Mouse (Mus musculus) adrenal gland, adult 8-10 months (tissue): ENCODE results near the gene 4930469K13Rik. TPM values are rescaled to one million over a fixed set of nuclear protein-coding genes. Genes with fewer than 3 reads are reported as not detected.
"Not testable (repeated sequence)": the region's sequence is repeated elsewhere in the genome, so short reads cannot be mapped to it uniquely, and the experiment has no call there.

Source experiments
- DNase-seq: peaks from one replicate; pipeline ENCODE4 v3.0.0; 2022
- total RNA-seq, 4 experiments: library from RNA; stranded (reverse); gene quantifications; 2 replicates each; pipeline ENCODE4 v1.2.4; 2022

The 4930469K13Rik gene
- not detected for total RNA-seq

DNA sequence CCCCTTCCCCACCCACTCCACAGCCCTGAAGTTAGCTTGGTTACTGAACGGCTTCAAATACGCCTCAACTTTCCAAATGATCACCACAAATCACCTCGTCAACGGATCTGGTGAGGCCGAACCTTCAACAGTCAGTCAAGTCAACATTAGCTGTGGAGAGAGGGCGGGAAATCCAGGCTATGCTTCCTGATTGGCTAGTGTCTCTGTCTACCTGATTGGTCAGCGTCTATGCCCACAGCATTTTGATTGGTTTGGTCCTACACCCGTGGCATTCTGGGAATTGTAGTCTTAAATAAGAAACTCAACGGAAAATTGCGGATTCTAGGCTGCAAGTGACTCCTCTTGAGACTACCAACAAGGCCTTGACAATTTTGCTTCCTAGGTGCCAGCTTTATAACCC is at the start of gene 4930469K13Rik:
Gene 4930469K13Rik, minus strand, starts transcription at position 133 of the 400 bp plus-strand sequence.
- no peak for DNase-seq

DNA sequence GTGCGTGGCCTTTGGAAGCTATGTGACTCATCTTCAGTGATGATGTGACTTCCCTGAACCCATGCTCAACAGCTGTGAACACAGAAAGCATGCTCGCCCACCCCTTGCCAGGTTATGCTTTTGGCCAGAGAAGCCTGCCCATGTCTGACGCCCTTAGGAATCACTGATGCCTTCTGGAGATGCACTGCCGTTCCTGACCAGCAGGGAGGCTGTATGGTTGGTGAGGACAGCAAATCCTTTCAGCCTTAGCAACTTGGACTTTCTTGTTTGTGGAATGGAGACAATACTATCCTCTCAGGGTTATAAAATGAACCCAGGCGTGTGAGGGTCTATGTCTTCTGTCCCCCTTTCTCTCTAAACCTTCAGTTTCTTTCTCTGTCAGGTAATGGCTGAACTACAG is 48.6 kb upstream of the 4930469K13Rik start:
- no peak for DNase-seq

DNA sequence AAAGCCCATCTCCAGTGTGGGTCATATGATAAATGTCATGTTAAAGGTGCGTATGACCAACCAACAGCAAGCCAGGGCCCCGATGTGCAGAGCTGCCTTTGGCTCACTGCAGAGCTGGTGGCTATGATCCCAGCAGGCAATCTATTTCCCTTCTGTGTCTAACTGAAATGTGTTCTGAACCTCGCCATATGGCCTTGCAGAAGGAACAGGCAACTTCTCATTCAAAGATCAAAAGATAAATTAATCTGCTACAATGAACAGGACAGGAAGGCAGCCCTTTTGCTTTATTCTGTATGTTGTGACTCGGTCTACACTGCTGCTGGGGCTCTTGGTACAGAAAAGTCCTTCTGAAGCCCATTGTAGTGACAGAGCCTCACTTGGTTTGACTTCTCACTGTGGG is 46.1 kb upstream of the 4930469K13Rik start:
- DNase-seq: no peak

DNA sequence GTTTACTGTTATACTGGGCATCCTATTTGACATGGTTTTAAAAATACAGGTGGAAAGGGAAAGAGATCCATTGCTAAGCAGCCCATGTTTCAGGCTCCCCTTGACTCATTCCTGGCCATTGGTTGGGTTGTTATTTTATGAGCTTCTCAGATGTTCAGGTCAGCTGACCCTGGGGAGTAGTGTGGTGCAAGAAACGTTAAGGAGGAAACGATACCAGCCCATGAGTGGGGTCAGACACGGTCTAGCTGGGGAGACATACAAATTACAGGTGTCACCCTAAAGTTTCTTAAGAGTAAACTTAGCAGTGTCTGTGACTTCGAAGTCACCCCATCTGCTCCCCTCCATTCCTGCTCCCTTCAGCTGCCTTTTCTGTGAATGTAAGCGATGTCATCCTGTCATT is 45.6 kb upstream of the 4930469K13Rik start:
- no peak for DNase-seq

DNA sequence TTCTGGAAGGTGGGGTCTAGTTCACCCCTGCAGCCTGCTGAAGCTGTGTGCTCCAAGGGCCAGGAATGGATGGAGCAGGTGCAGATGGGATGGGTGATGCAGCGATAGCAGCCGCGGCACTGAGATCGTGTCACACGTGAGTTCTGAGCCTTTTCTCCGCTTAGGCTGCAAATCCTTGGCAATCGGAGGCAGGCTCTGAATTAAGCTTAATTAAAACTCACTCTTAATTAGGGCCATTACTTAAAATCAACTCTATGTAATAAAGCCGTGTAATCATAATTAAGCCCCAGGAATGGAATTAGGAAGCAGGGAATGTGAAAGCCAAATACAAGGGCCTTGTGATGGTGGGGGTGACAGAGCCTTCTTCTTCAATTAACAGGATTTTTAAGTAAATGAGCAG is 40.9 kb upstream of the 4930469K13Rik start:
- no peak for DNase-seq

DNA sequence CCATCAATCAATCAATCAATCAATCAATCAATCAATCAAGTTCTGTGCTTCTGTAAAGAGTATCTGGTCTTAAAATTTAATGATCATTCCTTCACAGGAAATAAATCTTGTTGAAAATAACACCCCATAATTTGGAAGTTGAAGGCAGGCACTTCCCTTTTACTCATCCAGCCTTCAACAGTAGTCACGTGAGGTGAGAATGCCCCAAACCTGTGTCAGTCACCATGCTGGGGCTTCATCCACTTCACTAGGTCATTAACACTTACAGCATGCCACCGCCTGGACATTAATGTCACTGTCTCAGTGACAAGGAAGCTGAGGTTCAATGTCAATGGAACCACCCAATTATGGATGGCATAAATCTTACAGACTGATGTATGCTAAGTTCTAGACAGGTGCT is 30.1 kb upstream of the 4930469K13Rik start:
- no peak for DNase-seq

DNA sequence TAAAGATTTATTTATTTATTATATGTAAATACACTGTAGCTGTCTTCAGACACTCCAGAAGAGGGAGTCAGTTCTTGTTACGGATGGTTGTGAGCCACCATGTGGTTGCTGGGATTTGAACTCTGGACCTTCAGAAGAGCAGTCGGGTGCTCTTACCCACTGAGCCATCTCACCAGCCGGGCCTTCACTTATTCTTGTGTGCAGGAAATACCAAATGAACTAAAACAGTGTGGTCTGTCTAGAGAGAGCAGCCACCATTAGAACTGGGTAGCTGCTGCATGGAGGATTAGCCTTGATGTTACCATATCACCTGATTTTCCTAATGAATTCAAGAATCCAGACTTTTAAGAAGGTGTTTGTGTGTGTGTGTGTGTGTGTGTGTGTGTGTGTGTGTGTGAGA is 27.4 kb upstream of the 4930469K13Rik start:
- DNase-seq: not testable (repeated sequence)

DNA sequence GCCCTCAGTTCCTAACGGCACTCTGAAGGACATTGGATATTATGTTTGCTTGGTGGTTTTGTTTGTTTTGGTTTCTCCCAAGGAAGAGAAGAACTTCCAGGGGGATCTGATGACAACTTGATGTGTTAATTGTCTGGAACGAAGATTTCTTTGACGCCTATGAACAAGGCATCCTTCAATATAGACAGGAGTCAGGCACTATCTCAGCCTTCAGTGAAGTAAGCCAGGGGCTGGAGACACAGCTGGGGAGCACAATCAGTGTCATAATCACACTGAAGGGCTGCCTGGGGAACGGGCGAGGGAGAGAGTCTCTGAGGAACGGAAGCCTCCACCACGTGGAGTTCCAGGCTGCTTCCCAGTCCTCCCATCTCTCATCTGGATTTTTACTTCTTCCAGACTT is 26.5 kb upstream of the 4930469K13Rik start:
- no peak for DNase-seq

DNA sequence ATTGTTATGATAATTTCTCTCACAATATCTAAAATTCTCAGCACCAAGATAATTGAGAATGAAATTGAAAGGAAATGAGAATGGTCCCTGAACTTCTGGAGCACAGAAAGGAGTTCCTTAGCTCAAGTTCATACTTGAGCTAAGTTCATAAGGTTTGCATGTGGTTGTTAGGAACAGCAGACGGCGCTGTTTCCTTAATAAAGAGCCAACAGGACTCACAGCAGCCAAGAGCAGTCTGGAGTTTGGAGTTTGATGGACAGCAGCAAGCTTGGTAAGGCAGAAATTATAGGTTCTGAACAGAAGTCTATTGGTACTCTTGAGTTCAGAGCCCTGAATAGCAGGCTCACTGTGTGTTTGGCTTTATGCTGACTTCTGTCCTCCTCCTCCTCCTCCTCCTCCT is 24.8 kb upstream of the 4930469K13Rik start:
- DNase-seq: no peak

DNA sequence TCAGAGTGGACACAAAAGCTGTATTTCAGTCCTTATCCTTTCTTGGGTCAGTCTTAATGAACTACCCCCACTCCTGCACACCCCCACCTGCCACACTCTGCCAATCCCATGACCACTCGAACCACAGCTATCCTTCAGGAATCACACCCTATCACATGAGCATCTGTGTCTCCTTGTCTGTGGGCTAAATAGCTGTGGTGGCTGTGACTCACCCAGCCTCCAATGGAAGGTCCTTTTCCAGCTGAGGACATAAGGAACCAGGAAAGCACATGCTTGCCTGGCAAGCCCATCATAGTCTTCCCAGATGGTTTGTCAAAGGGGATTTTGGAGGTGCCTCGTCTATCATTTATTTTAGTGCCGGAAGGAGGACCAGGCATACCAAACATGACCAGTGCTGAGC is 20.0 kb upstream of the 4930469K13Rik start:
- no peak for DNase-seq

DNA sequence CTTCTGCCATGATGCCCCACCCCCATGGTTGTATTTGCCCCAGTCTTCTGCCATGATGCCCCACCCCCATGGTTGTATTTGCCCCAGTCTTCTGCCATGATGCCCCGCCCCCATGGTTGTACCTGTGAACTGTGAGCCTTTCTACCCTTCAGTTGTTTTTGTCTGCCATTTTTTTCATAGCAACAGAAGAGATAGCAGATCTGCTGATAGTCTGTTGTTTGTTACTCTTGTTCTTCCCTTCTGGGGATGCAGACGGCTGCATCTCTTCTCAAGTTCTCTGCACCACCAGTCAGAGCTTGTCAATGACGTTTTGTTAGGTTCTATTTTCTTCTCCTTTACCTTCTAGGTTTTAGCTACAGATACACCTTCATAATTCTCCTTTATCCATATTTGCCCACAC is 19.2 kb upstream of the 4930469K13Rik start:
- DNase-seq: no peak

DNA sequence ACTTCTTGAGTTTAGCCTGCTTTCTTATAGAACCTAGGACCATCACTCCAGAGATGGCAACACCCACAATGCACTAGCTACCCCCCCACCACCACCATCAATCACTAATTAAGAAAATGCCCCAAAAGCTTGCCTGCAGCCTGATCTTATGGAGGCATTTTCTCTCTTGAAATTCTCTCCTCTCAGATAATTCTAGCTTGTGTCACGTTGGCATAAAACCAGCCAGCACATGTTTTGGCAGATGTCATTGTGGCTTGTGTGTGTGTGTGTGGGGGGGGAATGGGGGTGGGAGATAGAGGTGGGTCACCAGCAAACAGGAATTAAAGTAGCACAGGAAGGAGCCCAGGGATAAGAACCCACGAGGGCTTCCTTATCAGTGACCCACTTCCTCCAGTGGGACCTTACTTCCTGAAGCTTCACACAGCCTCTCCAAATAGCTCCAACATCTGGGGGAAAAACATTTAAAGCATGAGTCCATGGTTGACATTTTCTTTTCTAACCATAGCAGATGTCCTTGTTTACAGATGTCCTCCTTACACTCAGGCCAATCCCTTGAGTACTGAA is 18.3 kb upstream of the 4930469K13Rik start:
- no peak for DNase-seq

DNA sequence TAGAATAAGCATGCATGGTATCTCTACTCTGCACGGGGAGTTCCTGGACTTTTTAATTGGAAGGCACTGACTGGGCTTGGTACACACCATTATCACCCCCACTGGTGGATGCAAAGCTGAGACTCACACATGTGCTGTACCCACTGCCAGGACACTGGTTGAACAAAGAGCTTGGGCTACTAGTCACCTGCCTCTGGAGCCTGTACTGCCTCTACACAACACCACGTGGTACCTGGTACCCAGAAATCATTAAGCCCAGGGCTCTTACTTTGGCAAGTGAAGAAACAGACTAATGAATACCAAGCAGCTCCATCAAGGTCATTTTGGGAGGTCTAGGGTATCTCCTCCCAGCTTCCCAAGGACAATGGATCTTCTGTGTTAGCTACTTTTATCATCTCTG is 15.4 kb upstream of the 4930469K13Rik start:
- no peak for DNase-seq

DNA sequence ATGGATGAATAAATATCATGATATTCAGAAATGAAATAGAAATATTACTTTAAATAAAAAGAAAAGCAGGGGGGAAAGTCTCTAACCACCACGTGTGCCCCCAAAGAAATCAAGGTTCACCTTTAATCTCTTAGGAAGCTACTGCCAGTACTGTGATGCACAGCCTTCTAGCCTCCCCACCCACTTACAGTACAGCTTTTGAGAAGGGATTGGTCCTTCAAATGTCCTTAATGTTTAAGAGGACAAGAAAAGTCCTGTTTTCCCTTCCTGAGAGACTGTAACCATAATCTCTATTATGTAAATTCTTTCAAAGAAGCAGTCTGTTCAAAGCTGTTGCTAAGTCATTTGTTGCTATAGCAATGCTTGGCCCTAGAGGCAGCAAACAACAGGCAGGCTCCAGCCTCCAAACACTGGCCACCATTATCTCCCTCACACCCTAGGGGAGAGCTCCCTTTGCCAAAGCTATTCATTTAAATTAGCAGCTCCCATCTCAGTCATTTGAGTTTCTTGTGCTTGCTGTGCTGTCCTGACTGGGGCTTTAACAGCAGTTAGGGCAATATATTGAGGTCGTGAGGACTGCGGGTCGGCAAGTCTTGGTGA is 14.5 kb upstream of the 4930469K13Rik start:
- no peak for DNase-seq

DNA sequence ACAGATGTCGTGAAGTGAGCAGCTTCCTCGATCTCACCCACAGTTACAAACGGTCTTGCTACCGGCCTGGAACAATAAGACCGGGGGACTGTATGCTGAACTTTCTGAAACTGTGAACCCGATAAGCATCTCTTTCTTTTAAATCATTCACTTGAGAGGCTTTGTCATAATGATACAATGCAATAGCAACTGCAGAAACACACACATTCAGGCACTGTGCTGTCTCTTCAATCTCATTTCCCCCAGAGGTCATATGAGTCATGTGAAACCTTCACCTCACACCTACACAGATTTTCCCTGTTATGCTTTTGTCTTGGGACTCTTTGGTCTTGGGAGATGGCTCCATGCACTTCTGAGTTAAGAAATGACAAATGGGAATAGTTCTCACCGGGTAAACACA is 13.6 kb upstream of the 4930469K13Rik start:
- DNase-seq: no peak

DNA sequence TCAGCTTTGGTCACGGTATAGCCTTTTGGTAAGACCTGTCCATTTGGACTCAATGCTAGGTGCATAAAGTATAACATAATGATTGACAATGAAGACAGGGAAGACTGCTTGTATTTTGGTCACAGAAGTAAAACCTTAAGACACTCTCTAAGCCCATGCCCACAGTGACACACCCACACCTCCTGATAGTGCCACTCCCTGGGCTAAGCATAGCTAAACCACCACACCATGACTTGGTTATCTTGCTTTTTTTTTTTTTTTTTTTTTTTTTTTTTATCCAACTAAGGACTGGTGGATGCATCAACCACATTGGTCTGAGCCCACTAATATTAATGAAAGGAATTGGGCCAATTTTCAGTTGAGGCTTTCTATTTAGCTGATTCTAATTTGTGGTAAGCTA is 10.9 kb upstream of the 4930469K13Rik start:
- no peak for DNase-seq

DNA sequence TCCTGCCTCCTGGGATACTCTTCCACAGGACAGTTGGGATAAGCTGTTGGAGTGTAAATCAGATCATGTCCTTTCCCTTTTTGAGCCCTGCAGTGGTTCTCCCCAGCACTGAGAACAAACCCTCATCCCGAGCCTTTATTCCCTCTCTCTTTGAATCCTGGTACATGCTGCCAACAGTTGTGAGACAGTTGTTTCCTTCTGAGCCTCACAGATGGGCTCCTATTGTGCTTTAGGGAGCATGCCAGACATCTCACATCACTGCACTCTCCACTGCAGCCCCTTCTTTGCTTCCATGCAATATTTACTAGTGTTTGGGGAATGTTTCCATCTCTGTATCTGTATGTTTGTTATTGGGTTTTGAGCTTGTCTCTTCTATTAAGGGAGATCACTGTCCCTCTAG is 6.6 kb upstream of the 4930469K13Rik start:
- no peak for DNase-seq

DNA sequence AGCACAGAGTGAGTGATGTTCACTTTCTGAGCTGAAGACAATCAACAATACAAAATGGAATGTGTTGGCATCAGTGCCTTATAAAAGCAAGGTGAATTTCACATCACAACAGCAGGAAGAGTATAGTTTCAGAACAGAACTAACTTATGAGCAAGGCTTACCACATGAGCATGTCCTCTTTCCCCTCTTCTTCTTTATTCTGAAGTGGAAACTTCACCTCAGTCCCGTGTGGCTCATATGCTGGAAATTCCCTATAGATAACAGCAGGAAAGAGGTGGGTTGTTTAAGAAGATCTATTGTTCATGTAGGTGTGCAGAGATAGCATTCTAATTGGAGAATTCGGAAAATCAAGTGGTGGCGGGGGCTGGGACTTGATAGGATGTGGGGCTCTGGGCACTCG is 3.5 kb upstream of the 4930469K13Rik start:
- no peak for DNase-seq

DNA sequence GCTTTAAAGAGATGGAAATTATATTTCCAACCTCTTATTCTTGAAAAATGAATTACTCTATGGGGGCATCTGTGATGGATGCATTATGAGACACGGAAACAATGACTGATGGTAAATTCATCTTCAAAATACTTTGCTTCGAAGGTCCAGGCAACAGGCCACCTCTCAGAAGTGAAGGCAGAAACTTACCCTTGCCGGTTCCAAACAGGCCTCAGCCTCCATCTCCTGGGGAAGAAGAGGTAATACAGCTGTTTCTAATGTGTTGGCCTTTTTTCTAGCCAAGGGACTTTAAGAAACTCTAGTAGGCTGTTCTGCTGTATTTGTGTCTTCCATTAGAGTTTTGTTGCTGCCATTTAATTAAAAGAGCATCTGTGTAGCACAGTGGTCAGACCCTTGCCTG is 11.3 kb downstream of the 4930469K13Rik start:
- DNase-seq: no peak

DNA sequence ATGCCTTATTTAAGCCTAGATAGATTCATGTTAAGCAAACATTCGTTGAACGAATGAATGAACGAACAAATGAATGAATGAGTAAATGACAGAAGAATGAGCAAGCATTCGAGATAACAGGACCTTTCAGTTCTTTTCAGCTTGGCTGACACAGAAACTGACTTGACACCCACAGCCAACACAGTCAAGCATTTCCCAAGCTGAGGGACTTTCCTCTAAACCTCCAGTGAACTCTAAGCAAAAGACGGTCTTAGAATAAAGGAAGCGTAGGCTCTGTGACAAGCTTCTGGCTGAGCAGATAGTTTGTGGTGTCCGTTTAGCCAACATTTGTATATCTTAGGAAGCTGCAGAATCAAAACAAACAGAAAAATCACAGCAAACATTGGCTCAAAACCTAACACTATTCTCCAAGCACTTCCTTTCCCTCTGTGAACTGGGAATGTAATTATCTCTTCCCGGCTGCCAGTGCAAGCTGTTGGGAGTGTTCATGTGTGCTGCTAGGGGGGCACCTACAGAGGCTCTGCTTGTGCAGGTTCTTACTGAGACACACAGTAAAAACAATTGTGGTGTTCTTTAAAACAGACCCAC is 12.1 kb downstream of the 4930469K13Rik start:
- DNase-seq: no peak

DNA sequence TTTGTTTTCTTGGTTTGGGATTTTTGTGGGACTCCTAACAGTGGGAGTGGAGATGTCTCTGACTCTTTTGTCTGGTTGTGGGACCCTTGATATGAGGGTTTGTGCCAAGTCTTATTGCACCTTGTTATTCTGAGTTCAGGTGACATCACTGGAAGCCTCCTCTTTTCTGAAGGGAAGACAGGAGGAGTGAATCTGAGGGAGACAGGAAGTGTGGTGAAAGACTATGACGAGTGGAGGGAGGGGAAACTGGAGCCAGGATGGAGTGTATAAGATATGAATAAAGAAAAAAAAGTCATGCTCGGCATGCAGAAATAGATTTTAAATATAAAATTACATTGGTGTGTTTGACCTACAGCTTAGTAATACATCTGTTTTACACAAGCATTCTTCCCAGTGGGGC is 13.7 kb downstream of the 4930469K13Rik start:
- no peak for DNase-seq

DNA sequence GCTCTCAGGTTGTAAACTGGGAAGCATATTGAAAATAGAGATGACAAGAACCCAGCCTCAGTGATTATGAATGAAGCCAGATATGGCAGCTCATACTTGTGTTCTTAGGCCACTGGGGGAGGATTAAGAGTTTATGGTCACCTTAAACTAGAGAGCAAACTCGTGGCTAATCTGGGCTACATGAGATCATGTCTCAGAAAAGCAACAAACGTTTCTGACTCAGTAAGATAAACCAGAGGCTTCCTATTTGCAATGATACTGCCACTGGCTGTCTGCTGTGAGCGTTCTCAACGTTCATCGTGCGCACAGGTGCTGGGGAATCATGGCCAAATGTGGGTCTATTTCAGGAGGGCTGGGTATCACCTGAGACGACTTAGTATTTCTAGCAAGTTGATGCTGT is 14.6 kb downstream of the 4930469K13Rik start:
- DNase-seq: no peak

DNA sequence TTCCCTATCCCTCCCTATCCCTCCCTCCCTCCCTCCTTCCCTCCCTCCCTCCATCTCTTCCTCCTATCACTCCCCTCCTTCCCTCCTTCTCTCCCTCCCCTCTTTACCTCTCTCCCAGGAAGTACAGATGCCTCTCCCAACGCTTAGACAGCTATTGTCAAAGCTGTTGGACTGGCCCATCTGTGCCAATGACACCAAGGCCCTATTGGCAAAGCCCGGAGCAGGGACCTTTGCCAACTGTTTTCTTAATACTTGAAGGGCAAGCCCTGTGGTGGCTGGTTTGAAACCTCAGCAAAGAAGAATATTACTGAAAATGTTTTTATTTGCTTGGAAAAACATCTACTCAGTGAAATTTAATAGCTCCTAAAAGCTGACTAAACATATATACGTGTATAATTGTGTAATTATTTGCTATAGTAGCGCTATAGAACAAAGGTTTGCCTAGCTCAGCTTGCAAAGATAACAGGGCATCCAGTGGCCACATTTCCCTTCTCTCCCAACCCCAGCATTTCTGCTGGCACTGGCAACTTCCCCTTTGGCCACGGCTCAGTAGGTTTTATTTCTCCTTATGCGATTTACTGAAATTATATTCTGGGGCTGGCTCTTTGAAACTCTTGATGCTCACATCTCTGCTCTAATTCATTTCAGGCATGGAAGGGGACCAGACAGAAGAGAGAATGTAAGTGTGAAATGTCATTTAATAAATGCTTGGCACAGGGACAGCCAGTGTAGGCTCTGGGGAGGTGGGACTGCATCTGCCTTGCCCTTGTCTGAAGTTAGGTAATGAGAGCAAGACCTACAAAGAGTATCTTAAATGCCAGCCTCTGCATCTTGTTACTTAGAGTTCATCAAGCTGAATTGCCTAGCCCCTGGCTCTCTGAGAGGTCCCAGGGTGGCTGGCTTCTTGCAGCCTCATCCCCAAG is 18.6 kb downstream of the 4930469K13Rik start:
- DNase-seq: peak; percentile 40
